Mouse (Mus musculus) urinary bladder, postnatal 36 days (tissue): ENCODE measurements around the gene Dazl.
"Not testable (repeated sequence)": the region's sequence is repeated elsewhere in the genome, so short reads cannot be mapped to it uniquely, and the experiment has no call there.

Experiments
- DNase-seq, 2 experiments: peaks; one replicate each; pipeline ENCODE4 v3.0.0; 2022; ENCODE audit warnings: low spot score in 2 of 2, mixed read lengths in 1 of 2

Dazl gene

DNA sequence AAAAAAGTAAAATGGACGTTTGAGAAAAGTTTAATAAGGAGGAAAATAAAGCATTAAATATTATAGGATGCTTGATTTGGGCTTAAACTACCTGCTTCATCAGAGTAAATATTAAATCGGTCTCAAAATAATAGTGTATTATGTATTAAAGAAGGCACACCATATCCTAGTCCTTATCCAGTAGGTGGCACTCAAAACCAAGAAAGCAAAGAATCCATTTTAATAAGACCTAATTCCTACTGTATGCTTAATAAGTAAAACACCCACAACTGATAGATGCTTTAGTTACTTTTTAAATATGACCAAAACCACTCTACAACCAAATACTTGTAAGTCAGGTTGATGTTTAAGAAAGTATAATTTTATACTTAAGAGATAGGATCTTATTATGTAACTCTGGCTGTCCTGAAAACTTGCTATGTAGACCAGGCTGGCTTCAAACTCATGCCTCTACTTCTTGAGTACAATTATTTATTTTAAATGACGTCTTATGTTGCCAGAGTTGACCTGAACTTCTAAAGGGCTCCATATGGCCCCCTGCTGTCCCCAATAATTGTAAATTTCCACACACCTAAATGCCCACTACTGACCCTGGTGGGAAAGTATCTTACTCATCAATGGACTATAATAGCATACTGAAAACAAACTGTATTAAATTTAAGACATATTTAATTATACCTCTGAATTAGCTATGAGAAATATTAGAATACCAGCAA is 1.8 kb downstream of the Dazl start:
- DNase-seq = no peak

DNA sequence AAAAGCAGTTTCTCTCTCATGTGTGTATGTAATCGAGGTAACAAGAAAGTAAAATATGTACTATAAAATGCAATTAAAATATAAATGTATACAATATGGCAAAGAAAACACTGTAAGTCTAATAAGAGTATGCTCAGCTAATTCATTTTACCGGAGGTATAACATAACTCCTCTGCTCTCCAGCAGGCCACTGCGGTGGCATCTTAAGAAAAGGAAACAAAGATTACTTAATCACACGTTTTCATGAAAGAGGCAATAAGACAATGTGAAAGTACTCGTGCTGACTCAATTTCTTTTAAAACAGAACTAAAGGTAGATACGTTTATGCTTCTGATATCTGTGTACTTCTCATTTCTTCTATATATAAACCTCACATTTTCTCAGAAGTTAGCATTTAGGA is 8.6 kb downstream of the Dazl start:
- no peak for DNase-seq

DNA sequence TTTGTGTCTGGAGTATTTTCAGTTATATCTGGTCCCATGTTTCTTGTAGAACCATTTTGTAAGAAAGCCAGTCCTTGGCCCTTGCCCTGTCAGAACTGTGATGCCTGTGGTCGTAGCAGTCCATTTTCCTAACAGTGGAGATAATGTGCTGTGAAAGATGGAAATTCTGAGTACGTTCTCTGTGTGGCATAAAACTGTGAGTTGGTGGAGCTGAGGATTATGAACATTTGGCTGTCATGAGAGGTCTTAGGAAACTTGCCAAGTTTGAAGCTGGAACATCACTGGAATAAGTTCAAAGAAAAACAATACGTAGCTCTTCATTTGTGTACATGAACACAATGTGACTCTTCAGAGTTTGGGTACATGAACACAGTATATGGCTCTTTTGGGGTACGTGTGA is 31.8 kb downstream of the Dazl start:
- DNase-seq = not testable (repeated sequence)

DNA sequence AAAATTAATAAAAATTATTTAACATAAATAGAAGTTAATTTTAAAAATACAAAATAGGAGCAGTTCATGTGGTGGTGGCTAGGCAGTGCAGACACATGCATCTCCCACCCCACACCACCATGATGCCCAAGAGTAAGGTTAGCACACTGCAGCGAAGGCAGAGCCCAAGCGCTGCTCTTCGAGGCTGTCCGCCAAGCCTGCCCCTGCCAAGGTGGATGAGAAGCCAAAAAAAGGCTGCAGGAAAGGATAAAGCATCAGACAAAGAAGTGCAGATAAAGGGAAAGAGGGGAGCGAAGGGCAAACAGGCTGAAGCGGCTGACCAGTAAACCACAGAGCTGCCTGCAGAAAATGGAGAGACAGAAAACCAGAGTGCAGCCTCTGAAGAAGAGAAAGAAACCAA is 32.6 kb downstream of the Dazl start:
- no peak for DNase-seq

DNA sequence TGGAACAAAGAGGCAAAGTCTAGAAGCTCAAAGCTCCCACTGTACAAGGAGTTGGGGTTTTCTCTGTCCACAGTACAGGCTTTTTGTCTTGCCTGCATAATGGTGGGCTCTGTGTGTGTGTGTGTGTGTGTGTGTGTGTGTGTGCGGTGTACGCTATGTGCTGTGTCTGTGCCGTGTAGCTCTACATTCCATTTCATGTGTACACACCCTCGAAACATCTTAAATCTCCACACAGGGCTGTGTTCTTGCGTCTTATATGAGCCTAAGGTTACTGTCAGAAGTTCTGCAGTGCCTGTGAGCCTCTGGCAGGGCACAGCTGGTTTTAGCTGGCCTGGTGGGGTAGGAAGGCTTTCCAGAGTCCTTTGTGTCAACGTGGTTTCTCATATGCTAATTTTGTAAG is 46.8 kb downstream of the Dazl start:
- no peak for DNase-seq

DNA sequence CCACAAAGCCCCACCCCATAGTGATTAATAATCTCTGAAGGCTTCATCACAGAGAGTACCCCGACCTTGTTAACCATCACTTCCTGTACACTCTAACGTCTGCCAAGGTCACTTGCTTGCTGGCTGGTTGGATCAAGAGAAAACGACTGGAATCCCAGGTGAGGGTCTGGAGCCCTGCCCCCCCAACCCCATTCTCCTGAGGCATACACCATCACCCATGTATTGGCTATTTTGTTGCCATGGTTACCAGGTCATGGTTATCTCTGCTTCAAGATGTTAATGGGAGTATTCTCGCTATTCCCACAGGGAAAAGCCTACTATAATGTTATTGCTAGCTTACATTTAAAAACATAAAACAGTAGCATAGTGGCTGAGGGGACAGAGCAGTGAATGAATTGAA is 48.8 kb downstream of the Dazl start:
- DNase-seq = no peak

DNA sequence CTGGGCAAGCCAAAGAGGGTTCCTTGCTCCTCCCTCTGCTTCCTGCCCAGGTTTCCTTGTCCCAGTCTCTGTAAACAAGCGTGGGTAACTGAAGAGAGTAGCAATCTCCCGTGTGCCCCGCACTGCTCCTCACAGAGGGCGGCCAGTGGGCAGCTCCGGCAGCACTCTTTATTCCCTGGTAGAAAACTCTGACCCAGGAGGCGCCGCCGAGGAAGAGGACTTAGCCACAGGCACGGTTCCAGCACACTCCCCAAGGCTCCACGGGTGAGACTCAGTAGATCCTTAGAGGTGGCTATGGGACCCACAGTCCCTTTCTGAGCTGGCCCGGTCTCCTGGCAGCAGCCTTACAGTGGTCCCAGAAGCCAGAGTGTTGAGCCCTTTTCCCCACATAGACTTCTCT is 50.1 kb downstream of the Dazl start:
- DNase-seq = no peak

DNA sequence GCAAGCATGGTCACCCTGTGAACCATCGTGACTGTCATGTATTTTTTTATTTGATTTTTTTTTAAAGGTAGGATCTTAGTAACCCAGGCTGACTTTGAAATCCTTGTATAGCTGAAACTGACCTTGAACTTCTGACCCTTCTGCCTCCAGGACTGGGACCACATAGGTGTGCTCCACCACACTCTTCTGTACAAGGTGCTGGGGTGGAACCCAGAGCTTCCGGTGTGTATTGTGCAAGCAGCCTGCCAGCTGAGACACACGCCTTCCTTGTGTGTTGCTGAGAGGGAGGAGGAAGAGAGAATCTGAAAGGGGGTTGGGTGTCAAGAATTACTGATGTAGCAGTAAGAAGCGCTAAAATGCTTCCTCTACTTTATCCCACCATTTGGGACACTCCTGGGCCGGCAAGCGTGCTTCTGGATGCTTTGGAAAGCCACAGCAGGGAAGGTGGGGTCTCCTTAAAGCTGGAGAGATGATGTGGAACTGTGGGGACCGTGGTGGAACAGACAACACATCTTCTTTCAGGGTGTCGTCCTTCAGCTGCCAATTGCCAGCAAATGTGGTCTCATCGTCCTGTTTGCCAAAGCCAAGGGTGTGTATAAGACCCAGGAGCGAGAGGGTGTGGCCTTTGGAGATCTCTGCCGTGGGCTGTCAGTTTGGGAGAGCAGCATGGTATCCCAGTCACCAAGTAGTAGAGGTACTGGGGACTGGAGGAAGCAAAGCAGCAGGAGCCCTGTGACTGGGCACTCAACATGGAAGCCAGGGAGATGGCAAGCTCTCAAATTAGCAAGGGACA is 55.4 kb downstream of the Dazl start:
- no peak for DNase-seq

DNA sequence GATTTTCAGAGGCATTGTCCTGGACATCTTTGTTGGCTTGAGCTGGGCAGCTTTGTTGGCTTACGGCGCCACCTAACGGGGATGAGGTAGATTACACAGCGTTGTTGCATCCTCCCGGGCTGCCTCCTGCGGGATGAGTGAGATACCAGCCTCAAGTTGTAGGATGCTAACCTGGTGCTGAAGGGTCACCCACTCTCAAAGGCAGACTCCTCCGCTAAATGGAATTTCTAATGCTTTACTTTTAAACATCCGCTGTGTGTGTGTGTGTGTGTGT is 56.1 kb downstream of the Dazl start:
- peak; percentile 71 to 82 for DNase-seq

DNA sequence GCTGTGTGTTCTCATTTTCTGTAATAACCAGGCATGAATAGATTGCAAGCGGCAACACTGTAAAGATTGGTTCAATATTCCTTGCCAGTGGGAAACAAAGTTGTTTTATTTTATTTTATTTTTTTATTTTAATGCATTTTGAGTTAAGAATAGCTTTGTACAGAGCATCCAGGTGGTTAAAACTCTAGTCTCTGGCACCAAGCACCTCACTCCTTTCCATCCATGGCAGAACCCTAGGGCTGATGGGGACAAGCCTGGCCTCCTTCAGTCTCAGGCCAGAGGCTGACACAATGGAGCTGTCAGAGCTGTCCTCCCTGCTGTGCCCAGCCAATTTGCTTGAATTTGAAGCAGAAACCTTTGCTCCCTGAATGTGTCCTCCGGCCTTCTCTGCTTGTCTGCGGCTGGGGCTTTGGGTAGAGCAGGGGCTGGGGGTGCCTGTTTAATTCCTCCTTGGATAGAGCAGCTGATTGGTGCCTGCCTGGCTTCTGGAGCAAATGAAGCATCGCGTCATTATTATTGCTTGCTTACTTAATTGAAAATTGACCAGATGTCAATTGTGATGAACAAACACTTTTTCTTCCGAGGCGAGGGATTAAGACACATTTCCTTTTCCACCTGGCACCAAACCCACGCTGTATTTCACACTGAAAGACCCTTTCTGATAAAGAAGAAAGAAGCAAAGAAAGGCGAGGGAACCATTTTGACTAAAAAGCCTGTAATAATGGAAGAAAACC is 56.6 kb downstream of the Dazl start:
- no peak for DNase-seq

DNA sequence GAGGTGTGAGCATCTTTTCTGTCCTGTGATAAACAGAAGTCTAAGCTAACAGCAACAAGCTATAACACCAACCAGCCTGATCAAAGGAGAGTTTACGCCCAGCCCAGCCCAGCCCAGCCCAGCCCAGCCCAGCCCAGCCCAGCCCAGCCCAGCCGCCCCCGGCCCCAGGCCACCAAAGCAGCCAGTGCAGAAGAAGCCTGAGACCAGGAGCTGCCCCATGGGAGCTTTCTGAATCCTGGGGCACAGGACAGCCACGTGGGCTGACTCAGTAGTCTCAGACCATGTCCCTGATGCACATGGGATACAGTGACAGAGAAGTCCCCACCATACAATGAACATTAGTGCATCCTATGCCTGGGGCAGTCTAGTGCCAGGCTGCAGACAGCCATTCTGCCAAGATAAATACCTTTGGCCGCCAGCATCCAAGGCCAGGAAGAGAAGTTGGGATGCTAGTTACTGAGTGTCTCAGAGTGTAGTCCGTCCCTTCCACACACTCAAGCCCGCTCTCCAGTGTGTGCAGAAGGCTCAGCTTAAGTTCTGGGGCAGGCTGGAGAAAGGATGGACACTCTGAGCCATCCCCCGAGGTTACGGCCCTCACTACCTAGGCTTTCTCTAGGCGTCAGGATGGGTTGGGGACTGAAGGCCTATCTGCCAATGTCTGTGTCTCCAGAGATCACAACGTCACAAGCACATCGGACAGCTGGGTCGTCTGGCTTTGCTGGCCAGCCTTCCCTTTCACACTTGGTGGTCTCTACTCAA is 57.3 kb downstream of the Dazl start:
- no peak for DNase-seq

DNA sequence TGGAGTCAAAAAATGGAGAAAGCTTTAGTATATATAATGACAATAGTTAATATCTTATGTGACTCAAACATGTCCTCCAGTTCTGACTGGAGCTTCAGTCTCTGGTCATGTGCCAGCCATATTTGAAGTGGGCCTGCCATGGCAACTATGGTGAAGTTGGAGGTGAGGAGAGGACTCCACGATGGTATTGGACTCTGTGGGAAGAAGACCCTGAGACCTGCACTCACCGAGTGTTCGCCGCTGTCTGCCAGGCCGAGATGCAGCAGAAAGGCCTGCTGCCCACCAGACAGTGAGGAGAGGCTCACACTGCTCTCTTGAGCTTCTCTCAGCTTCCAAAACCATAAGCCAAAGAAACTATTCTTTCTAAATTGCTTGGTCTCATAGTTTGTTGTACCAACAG is 59.5 kb downstream of the Dazl start:
- no peak for DNase-seq

DNA sequence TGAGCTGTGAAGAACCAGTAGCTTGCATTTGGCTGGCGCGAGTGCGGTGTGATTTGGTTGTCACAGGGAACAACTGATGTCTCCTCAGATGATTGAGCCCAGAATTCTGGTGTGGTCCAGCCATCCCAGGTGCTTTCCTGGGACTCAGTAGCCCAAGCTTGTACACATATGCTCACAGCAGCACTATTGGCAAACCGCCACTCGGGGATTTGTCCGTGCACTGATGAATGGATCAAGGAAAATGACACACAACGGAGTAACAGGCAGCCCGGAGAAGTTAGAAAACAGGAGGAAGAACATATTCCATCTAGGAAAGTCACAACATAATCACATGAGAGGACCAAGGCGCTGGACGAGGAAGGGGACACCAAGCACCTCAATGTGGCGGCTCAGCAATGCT is 60.6 kb downstream of the Dazl start:
- DNase-seq = no peak

DNA sequence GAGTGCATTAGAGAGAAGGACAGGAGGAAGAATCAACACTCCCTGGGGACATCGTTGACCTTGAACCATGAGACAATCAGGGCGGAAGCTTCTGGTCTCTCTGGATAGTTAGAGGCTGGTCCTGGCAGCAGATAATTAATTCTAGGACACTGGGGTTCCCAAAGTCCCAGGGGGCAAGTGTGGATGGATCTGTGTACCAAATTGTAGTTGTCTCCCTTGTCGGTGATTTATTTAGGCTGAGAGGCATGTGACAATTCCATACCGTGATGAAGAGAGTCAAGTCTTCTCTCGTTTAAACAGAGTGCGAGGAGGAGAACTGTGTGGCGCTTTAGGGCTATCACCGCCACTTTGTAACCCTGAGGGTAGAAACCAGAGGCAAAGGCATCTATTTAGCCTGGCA is 62.2 kb downstream of the Dazl start:
- no peak for DNase-seq

DNA sequence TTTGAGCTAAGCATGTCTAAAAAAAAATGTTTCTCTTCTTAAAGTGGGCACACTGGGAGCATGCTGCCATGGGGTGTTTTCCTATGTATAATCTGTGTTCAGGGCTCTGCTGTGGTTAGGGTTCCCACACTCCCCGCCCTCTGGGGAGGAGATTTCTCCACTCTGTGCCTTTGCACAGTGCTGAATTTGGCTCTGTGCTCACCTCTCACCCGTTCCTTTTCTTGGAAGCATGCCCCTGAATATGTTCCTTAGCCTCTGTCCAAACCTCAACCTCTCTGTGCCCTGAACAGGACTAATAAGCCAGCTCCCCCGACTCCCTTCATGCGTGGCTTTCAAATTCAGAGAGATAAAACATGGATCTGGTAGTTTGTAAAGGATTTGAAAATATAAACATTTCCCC is 63.9 kb downstream of the Dazl start:
- DNase-seq = peak in 1 of 2 experiments; percentile 15
